Mouse (Mus musculus) brown adipose tissue, adult 24 weeks (tissue): ENCODE measurements around the gene Gse1. TPM values are rescaled to one million over a fixed set of nuclear protein-coding genes. Genes with fewer than 3 reads are reported as not detected.

Experiments used
- H3K27ac ChIP-seq: fragments of 200-500 bp; replicated peaks from 2 replicates; pipeline ENCODE4 v1.5.1; 2012; ENCODE audit warnings: low read depth, mild to moderate bottlenecking, low read length
- H3K4me1 ChIP-seq: fragments of 200-500 bp; 2 replicates; pipeline ENCODE4 v1.6.1; 2012; ENCODE audit warnings: low read length, mixed read lengths; ENCODE audit not compliant: control insufficient read depth, insufficient read depth, insufficient read length
- H3K4me3 ChIP-seq: fragments of 200-500 bp; 2 replicates; pipeline ENCODE4 v1.5.1; 2012; ENCODE audit warnings: low read depth, mild to moderate bottlenecking, low read length, moderate library complexity; ENCODE audit not compliant: insufficient read depth
- polyA plus RNA-seq: library from polyadenylated mRNA; stranded (reverse); fragments of >200 nt; gene quantifications from 2 replicates; pipeline ENCODE4 v1.2.4, GENCODE M21; 2012; ENCODE audit not compliant: missing spikeins, insufficient read depth, insufficient read length

Gse1 gene
- polyA plus RNA-seq, 1 experiment: 9.9 TPM

DNA sequence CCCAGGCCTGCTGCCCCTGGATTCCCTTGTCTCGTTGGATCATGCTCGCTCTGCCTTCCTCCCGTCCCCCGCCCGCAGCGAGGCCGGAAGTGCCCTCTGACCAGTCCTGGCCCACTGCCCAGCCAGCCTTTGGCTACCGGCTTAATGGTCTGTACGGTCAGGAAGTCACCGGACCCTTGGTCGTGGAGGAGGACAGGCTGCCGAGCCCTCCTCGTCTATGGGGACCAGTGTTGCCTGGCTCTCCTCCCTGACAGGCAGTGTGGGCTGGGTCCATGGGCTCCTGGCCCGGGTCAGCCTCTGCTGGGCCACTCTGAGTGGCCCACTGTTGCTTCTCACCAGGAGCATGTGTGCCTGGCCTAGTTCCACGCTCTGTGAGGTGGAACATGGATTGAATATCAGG is 266.6 kb downstream of the Gse1 start:
- Histone ChIP-seq H3K4me3 (no peak overlapping the region), H3K27ac (peak overlapping the region; percentile 60), H3K4me1 (peaks cover 83% of the 10 kb centered on the region)

GRCm38 (mm10) chr8:120495461-120495860 is 267.2 kb downstream of the Gse1 start:
- peaks cover 83% of the 10 kb centered on the region for H3K4me1 ChIP-seq
- H3K27ac ChIP-seq: peak overlapping the region; percentile 60
- no peak overlapping the region for H3K4me3 ChIP-seq

DNA sequence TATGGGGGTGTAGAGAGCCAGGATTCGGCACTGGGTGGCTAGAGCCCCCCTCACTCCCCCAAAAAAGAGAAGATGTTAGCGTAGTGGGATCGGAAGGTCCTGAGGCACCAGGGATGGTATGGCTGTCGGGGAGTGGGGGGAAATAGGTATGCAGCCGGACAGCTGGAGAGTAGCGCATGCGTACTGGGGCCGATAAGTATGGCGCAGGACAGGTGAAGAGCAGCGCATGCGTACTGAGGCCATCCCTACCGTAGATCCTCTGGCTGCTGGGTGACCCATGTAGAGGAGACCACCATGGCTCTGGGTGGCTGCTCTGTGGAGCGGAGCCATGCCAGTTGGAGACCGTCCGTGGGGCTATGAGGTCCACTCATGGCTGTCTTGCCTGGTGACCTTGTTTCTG is 268.2 kb downstream of the Gse1 start:
- H3K4me1 ChIP-seq: peaks cover 81% of the 10 kb centered on the region
- no peak overlapping the region for H3K27ac ChIP-seq
- H3K4me3 ChIP-seq: no peak overlapping the region

DNA sequence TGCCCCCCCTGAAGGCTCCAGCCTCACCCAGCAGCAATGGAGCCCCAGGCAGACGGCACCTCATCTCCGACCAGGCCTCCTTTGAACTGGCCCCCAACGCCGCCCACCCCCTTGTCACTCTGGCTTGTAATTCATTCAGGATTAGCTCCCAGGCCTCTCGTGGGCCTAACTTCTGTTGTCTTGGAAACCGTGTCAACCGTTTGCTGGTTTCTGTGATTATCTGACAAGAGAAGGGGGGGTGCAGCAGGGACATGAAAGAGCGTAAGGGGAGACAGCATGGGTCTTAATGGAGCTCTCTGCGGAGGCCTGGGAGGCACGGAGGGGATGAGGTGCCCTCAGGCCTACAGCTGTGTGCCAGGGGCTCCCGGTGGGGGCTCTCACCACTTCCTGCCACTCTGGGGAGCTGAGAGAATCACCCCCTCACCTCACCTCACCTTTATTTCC is 269.3 kb downstream of the Gse1 start:
- Histone ChIP-seq H3K4me3 (no peak overlapping the region), H3K4me1 (peaks cover 76% of the 10 kb centered on the region), H3K27ac (no peak overlapping the region)

DNA sequence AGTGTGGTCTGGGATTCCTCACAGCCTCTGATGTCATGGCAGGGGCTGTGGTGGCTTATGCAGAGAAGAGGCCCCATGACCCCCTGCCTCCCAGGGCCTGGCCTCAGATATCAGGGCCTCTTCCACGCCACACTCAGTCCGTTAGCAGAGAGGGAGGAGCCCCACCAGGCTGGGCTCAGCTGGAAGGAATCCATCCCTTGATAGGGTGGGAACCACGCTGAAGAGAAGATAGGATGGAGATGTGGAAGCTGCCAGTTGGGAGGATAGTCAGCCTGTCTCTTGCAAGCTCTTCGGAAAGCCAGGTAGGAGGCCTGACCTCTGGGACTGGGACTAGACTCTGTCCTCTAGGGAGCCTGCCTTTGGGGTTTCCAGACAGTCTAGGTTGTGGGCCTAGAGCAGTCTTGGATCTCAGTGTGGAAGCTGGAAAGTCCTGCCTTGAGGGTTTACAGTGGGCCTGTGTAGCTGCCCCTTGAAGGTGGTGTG is 270.1 kb downstream of the Gse1 start:
- H3K4me3 ChIP-seq: peak overlapping the region; percentile 19
- peaks cover 70% of the 10 kb centered on the region for H3K4me1 ChIP-seq
- peak overlapping the region; percentile 32; the same call in 1 of the 2 replicates for H3K27ac ChIP-seq

- Histone ChIP-seq H3K4me3 (peak overlapping the region; percentile 19), H3K27ac (peak overlapping the region; percentile 32; the same call in 1 of the 2 replicates), H3K4me1 (peaks cover 66% of the 10 kb centered on the region)
Measured at GRCm38 (mm10) chr8:120498926-120499605, 270.8 kb downstream of the Gse1 start.

DNA sequence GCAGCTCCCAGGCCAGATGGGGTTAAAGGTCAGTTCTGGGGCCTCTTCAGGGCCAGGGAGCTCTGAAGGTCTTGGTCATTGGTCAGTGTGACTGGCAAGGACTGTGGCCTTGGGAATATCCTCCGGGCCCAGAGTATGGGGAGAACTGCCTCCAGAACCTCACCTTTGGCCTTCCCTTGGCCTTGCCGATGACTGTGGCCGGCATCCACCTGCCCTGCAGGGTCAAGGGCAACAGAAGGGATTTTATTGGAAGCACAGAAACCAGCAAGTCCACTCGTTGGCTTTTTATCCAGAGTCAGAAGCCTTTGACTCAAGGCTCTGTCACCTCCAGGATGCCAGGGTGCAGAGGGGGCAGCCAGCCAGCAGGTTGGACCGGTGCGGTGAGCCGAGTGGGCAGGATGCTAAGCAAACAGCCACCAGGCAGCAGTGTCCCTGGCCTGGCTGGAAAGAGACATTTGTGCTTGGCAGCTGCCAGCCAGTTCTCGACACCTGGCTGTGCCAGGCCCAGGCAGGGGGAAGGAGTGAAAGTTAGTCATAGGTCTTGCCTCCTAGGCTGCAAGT is 272.5 kb downstream of the Gse1 start:
- no peak overlapping the region for H3K4me3 ChIP-seq
- H3K27ac ChIP-seq: peak overlapping the region; percentile 60
- peaks cover 65% of the 10 kb centered on the region for H3K4me1 ChIP-seq

GRCm38 (mm10) chr8:120501426-120501825 is 273.2 kb downstream of the Gse1 start:
- H3K27ac ChIP-seq: no peak overlapping the region
- H3K4me1 ChIP-seq: peaks cover 67% of the 10 kb centered on the region
- H3K4me3 ChIP-seq: no peak overlapping the region

- H3K27ac ChIP-seq: no peak overlapping the region
- peaks cover 59% of the 10 kb centered on the region for H3K4me1 ChIP-seq
- no peak overlapping the region for H3K4me3 ChIP-seq
Measured at GRCm38 (mm10) chr8:120502428-120502827, 274.2 kb downstream of the Gse1 start.

GRCm38 (mm10) chr8:120504251-120505081 is 276.2 kb downstream of the Gse1 start:
- Histone ChIP-seq H3K27ac (no peak overlapping the region), H3K4me3 (0 out of 2 replicates have a peak overlapping the region, but pooled peaks have one; percentile 42), H3K4me1 (peaks cover 49% of the 10 kb centered on the region)

- Histone ChIP-seq H3K4me1 (peaks cover 51% of the 10 kb centered on the region), H3K27ac (peak overlapping the region; percentile 64), H3K4me3 (peak overlapping the region; percentile 42)
Measured at GRCm38 (mm10) chr8:120505082-120505511, 276.8 kb downstream of the Gse1 start.

GRCm38 (mm10) chr8:120505619-120506310 is 277.5 kb downstream of the Gse1 start:
- H3K4me1 ChIP-seq: peaks cover 48% of the 10 kb centered on the region
- peak overlapping the region; percentile 42 for H3K4me3 ChIP-seq
- peak overlapping the region; percentile 64; the same call in 1 of the 2 replicates for H3K27ac ChIP-seq

DNA sequence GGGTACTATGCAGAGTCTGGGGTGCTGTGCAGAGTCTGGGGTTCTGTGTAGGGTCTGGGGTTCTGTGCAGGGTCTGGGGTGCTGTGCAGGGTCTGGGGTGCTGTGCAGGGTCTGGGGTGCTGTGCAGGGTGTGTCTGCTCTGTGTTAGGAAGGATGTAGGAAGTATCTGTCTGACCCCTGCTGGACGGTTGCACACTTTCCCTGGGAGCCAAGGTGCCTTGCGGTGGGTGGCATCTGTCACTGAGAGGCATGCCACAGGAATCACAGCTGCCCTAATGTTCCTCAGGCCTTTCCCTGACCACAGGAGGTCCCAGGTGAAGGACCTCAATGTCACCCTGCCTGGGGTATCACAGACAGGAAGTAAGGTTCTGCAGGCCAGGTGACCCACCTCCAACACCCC is 278.3 kb downstream of the Gse1 start:
- Histone ChIP-seq H3K4me3 (no peak overlapping the region), H3K27ac (no peak overlapping the region), H3K4me1 (peaks cover 49% of the 10 kb centered on the region)

DNA sequence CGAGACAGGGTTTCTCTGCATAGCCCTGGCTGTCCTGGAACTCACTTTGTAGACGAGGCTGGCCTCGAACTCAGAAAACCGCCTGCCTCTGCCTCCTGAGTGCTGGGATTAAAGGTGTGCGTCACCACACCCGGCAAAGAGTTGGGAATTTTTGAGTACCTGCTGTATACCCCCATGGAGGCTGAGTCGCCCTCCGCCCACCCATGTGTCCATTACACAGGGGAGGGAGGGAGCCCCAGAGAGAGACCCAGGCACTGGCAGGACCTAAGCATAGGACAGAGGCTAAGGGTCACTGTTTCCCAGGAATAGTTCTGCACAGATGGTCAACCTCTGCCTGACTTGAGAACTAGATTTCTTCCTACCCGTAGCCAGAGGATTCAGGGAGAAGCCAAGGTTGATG is 279.0 kb downstream of the Gse1 start:
- no peak overlapping the region for H3K4me3 ChIP-seq
- H3K4me1 ChIP-seq: peaks cover 54% of the 10 kb centered on the region

More for the DNA sequence above, 279.0 kb downstream of the Gse1 start:
- no peak overlapping the region for H3K27ac ChIP-seq
